Mouse (Mus musculus): ENCODE results near the gene Inpp1. TPM values are rescaled to one million over a fixed set of nuclear protein-coding genes. Genes with fewer than 3 reads are reported as not detected.
A peak's percentile ranks its signal among the peaks of the same experiment; 100 is the strongest.

Inpp1 gene
- polyA plus RNA-seq, 1 experiment from 2014 or later, result 23.2 TPM

DNA sequence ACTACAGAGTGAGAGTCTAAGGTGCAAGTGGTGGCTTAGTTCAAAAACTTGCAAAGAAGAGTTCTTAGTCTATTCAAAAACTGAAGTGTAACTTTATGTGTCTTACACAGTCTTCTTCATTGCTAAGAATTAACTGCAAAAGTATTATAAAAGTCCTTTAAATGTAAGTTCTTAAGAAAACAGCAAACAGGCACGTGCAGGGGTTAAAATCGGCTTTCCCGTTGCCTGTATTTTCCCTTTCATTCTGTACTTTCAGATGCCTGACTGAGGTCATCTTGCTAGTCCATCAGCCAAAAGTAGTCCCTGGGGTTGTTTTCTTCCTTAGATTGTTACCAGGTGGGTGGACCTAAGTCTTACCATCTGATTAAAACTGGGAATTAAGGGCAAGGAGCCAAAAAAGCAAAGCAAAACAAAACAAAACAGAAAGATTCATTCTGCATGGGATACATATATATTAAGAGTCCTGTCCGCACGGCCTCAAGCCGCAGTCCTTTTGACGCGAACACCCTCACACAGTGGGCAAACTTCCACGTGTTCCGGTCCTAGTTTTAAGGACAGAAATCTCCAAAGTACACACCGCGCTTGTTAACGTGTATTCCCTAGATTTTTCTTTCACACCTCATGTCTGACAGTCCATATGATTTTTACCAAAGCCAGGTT lies 1.1 kb downstream of the Inpp1 start:
- Histone ChIP-seq H3K9ac (replicated peaks) (peak overlapping the region; percentile 88; the same call in 1 of the 2 replicates), H3K27ac (no peak overlapping the region), H3K36me3 (no peaks in the 10 kb centered on the region), H3K4me2 (replicated peaks) (peak overlapping the region; percentile 73), H3K27me3 (no peaks in the 10 kb centered on the region), H3K4me1 (replicated peaks) (peaks cover 22% of the 10 kb centered on the region), H3K9me3 (no peaks in the 10 kb centered on the region), H3K4me3 (replicated peaks) (peak overlapping the region; percentile 67)
- 66% methylated on average over 13 of the region's 13 CpGs for WGBS
- ATAC-seq, result peak; percentile 44

DNA sequence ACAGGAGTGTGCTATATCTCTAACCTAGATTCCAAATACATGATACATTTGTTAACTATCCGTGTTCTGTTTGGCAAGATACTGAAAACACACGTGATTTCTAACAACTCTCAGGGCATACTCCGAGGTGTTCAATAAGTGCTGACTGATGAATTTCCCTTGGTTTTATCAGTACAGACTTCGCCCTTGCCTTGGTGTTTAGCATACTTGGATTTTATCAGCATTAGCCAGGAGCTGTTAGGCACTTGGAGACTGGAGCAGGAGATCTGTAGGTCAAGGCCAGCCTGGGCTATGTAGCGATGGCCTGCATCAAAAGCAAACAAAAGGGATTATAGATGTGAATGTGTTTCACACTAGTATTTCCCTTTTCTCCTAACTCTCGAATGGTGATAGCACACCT lies 9.0 kb downstream of the Inpp1 start:
- Histone ChIP-seq H3K4me2 (replicated peaks) (no peak overlapping the region), H3K27ac (no peak overlapping the region), H3K9ac (replicated peaks) (no peak overlapping the region), H3K4me3 (replicated peaks) (no peak overlapping the region), H3K4me1 (replicated peaks) (no peaks in the 10 kb centered on the region), H3K36me3 (peaks cover 4% of the 10 kb centered on the region; the same call in 1 of the 2 replicates), H3K9me3 (no peaks in the 10 kb centered on the region), H3K27me3 (no peaks in the 10 kb centered on the region)
- no peak for ATAC-seq
- 93% methylated on average over 6 of the region's 6 CpGs for WGBS

DNA sequence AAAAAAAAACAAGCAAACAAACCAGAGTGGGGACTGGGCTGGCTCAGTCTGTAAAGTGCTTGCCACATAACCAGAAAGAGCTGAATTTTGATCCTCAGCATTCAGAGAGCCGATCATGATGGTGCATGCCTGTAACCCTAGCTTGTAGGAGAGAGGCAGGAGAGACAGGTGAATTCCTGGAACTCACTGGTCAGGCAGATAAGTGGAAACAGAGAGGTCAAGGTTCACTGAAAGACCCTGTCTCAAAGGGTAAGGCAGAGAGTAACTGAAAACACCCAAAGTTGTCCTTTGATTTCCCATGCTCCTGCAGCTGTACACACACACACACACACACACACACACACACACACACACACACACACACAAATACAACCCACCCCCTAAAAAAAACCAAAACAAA lies 12.4 kb downstream of the Inpp1 start:
- Histone ChIP-seq H3K36me3 (no peaks in the 10 kb centered on the region; the same call in 1 of the 2 replicates), H3K27ac (no peak overlapping the region), H3K27me3 (no peaks in the 10 kb centered on the region), H3K4me1 (replicated peaks) (no peaks in the 10 kb centered on the region), H3K4me2 (replicated peaks) (no peak overlapping the region), H3K9me3 (no peaks in the 10 kb centered on the region), H3K9ac (replicated peaks) (no peak overlapping the region), H3K4me3 (replicated peaks) (no peak overlapping the region)
- WGBS, result 78% methylated on average over 1 of the region's 1 CpGs
- no peak for ATAC-seq

DNA sequence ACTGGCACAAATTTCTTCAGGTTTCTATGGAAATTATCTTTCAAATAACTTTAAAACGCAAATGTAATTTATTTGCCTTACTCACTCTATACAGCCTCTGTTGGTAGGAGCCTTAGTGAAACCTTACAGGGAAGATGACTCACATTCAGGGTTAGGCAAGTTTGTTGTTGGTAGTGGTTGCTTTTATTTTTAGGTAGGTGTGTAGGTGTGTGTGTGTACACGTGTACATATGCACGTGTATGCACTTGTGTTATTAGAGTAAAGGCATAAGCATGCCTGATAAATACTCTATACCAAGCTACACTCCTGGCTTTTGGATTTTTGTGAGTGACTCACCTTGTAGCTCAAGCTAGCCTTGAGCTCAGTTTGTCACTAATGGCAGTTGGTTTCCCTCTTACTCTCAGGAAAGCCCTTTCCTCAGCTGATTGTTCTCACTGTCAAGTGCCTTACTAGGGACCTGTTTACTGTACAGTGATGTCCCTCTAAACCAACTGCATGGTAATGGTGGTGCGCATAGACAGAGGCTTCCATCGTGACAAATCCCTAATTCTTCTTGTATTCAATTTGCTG lies 15.0 kb downstream of the Inpp1 start:
- WGBS, result 94% methylated on average over 5 of the region's 5 CpGs
- no peaks in the 10 kb centered on the region for H3K9me3 ChIP-seq
- H3K4me2 ChIP-seq (replicated peaks), result no peak overlapping the region
- H3K36me3 ChIP-seq, result no peaks in the 10 kb centered on the region
- no peak overlapping the region for H3K4me3 ChIP-seq (replicated peaks)
- no peak overlapping the region for H3K27ac ChIP-seq
- ATAC-seq, result no peak
- no peaks in the 10 kb centered on the region; the same call in 1 of the 2 replicates for H3K4me1 ChIP-seq (replicated peaks)
- H3K27me3 ChIP-seq, result no peaks in the 10 kb centered on the region
- H3K9ac ChIP-seq (replicated peaks), result no peak overlapping the region

DNA sequence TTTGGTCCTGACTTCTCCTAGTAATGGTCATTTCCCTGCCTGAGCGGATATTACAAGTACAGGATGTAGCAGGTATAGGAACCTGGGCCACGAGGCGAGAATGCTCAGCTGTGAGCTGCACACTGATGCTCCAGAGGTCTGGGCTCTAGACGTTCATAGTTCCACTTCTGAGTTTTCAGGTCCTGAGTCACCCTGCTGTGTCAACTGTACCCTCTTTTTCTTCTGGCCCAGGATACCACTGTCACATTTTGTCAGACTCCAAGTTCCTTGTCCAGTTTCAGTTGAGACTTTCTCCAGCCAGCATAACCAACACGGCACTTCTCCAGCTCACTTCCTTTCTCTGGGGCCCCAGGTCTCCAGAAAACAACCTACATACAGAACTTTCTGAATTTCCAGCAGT lies 15.8 kb downstream of the Inpp1 start:
- Histone ChIP-seq H3K27ac (no peak overlapping the region), H3K4me3 (replicated peaks) (no peak overlapping the region), H3K4me2 (replicated peaks) (no peak overlapping the region), H3K27me3 (no peaks in the 10 kb centered on the region), H3K9ac (replicated peaks) (no peak overlapping the region), H3K4me1 (replicated peaks) (no peaks in the 10 kb centered on the region; the same call in 1 of the 2 replicates), H3K9me3 (no peaks in the 10 kb centered on the region), H3K36me3 (no peaks in the 10 kb centered on the region)
- WGBS, result 95% methylated on average over 5 of the region's 5 CpGs
- no peak for ATAC-seq

DNA sequence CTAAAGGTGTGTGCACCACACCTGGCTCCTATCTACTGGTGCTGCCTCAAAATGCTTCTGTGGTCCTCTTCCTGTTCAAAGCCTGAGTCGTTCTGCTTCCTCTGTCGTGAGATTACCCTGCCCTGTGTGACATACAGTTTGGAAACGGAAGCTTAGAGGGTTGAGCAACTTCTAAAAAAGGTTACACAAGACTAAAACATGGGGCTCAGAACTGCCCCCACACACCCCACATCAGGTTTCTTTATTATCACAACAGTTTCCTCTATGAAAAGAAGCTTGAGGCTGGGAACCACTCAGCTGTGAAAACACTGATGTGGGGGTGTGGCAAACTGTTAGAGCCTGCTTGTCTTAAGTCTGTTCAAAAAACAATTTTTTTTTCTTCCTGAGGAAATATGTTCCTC lies 17.1 kb downstream of the Inpp1 start:
- 81% methylated on average over 3 of the region's 3 CpGs for WGBS
- Histone ChIP-seq H3K4me1 (replicated peaks) (no peaks in the 10 kb centered on the region; the same call in 1 of the 2 replicates), H3K27me3 (no peaks in the 10 kb centered on the region), H3K36me3 (no peaks in the 10 kb centered on the region), H3K4me2 (replicated peaks) (no peak overlapping the region), H3K9ac (replicated peaks) (no peak overlapping the region), H3K4me3 (replicated peaks) (no peak overlapping the region), H3K9me3 (no peaks in the 10 kb centered on the region), H3K27ac (no peak overlapping the region)
- no peak for ATAC-seq

DNA sequence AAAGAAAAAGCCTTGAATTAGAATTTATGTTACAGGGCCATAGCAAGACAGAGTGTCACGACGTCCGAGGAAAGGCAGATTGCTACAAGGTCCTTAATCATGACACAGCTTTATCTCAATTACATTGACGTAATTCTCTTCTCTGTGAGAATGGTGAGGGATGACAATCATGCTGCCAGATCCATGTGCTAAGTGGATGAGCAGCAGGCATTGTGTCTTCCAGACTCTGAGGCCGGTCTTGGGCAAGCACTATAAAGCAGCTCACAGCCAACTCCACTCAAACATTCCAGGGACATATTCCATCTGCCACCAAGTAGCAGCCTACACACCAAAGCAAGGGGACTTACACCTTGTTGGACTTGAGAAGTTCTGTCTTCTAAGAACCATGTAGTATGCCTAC lies 17.7 kb downstream of the Inpp1 start:
- Histone ChIP-seq H3K4me2 (replicated peaks) (no peak overlapping the region), H3K27me3 (no peaks in the 10 kb centered on the region), H3K4me1 (replicated peaks) (no peaks in the 10 kb centered on the region; the same call in 1 of the 2 replicates), H3K36me3 (0 out of 2 replicates have a peak, but pooled peaks cover under 1% of the 10 kb centered on the region), H3K9ac (replicated peaks) (no peak overlapping the region; the same call in 1 of the 2 replicates), H3K27ac (no peak overlapping the region), H3K4me3 (replicated peaks) (no peak overlapping the region), H3K9me3 (no peaks in the 10 kb centered on the region)
- no peak for ATAC-seq
- WGBS, result 75% methylated on average over 5 of the region's 5 CpGs

DNA sequence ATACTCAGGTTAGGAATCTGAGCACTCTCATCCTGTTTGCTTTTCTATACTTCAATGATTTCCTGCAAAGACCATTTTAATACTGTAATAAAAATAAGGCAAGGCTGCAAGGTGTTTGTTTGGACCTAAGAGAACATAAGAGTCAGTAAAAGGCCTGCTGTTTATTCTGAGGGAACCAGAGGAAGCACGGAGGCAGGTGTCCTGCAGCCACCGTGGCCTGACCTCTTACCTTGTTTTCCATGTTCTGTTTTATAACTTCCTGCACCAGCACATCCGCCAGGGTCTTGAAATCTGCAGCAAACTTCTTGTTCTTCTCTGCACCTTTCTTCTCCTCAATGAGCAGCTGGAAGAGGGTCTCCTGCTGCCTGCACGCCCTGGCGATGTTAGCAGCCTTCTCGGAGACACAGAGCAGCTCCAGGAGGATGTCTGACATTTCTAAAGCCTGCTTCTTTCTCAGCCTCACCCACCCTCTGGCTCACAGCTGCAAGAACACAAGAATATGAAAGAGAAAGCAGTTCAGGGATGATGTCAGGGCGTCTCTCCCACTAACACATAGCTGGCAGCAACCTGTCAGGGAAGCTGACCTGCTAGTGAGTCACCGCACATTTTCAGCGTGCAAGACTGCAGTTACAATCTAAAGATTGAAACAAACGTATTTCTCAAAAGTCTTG lies 18.3 kb downstream of the Inpp1 start:
- Histone ChIP-seq H3K27ac (peak overlapping the region; percentile 46; the same call in 1 of the 2 replicates), H3K4me2 (replicated peaks) (no peak overlapping the region), H3K27me3 (no peaks in the 10 kb centered on the region), H3K9me3 (no peaks in the 10 kb centered on the region), H3K4me3 (replicated peaks) (no peak overlapping the region), H3K36me3 (peaks cover 6% of the 10 kb centered on the region), H3K9ac (replicated peaks) (no peak overlapping the region; the same call in 1 of the 2 replicates), H3K4me1 (replicated peaks) (no peaks in the 10 kb centered on the region; the same call in 1 of the 2 replicates)
- no peak for ATAC-seq
- 79% methylated on average over 10 of the region's 10 CpGs for WGBS

DNA sequence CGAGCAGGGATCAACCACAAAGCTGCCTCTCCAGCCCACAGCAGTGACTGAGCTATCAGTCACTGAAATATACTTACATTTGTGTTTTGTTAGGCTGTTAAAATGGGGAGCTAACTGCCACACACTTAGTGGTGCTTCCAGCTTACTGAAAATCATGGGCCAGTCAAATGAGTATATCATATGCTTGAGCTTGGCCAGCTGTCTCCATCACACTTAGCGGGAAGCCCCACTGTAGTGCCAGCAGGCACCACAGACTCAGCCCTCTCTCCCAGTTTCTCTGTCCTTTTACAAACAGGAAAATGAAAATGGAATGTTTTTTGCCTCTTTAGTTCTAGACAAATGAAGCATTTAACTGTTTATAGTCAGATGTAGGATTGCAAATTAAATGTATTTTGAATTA lies 21.6 kb downstream of the Inpp1 start:
- Histone ChIP-seq H3K27me3 (no peaks in the 10 kb centered on the region), H3K4me2 (replicated peaks) (no peak overlapping the region), H3K36me3 (peaks cover 25% of the 10 kb centered on the region), H3K9me3 (no peaks in the 10 kb centered on the region), H3K9ac (replicated peaks) (no peak overlapping the region), H3K4me3 (replicated peaks) (no peak overlapping the region), H3K27ac (no peak overlapping the region), H3K4me1 (replicated peaks) (no peaks in the 10 kb centered on the region; the same call in 1 of the 2 replicates)
- WGBS, result 90% methylated on average over 2 of the region's 2 CpGs
- no peak for ATAC-seq

DNA sequence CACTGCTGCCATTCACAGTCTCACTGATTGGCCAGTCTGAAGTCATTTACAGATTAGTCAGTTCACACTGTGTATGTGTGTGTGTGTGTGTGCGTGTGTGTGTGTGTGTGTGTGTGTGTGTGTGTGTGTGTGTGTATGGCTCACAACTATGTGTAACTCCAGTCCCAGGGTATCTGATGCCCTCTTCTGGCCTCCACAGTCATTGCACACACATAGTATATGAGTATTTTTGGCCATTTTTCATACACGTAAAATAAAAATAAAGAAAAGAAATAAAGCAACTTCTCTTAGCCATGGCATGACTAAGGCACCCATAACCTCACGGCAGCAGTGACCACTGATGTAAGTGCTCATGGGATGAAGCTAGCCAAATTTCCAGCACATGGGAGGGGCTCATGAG lies 23.8 kb downstream of the Inpp1 start:
- WGBS, result 85% methylated on average over 3 of the region's 3 CpGs
- Histone ChIP-seq H3K4me2 (replicated peaks) (no peak overlapping the region), H3K4me1 (replicated peaks) (no peaks in the 10 kb centered on the region), H3K4me3 (replicated peaks) (no peak overlapping the region), H3K27ac (no peak overlapping the region), H3K9me3 (no peaks in the 10 kb centered on the region), H3K36me3 (peaks cover 46% of the 10 kb centered on the region), H3K9ac (replicated peaks) (no peak overlapping the region), H3K27me3 (no peaks in the 10 kb centered on the region)
- ATAC-seq, result no peak

DNA sequence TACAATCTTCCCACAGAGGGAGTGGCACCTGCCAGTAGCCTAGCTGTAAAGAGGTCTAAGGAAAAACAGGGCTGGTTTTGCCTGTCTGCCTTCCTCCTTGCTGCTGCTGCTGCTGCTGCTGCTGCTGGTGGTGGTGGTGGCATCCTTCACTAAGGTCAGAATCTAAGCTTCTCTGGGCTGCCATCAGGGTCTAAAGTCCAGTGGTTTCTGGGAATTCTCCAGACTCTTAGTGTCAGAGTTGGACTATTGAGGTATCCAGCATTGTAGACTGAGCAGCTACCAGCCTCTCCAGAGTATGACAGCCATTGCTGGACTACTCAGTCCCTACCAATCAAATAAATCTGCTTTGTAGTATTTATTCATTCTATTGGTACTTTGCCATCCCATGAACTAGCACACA lies 24.8 kb downstream of the Inpp1 start:
- no peak overlapping the region for H3K4me3 ChIP-seq (replicated peaks)
- no peaks in the 10 kb centered on the region for H3K27me3 ChIP-seq
- H3K36me3 ChIP-seq, result peaks cover 48% of the 10 kb centered on the region
- no peak overlapping the region for H3K4me2 ChIP-seq (replicated peaks)
- H3K9me3 ChIP-seq, result no peaks in the 10 kb centered on the region
- no peak for ATAC-seq
- no peak overlapping the region for H3K27ac ChIP-seq
- H3K9ac ChIP-seq (replicated peaks), result no peak overlapping the region
- no peaks in the 10 kb centered on the region for H3K4me1 ChIP-seq (replicated peaks)

DNA sequence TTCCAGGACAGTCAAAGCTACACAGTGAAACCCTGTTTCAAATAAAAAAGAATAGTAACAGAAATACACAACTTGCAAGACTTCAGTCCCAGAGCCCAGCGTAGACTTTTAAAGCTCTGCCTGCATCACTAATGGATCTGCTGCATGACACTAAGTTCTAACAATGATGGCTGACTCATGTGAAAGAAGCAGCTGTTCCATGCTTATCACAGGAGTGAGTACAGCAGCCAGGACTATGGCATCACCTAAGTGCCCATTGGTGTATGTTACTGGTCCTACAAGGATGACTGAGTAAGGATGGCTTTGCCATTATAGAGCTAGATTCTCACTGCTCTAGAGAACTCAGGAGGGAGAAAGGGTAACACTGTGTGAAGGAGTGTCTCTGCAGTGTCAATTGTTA lies 30.2 kb downstream of the Inpp1 start:
- Histone ChIP-seq H3K27me3 (no peaks in the 10 kb centered on the region), H3K27ac (no peak overlapping the region), H3K9me3 (no peaks in the 10 kb centered on the region), H3K9ac (replicated peaks) (no peak overlapping the region), H3K4me1 (replicated peaks) (no peaks in the 10 kb centered on the region), H3K4me3 (replicated peaks) (no peak overlapping the region), H3K4me2 (replicated peaks) (no peak overlapping the region), H3K36me3 (peaks cover 32% of the 10 kb centered on the region)
- 95% methylated on average over 1 of the region's 1 CpGs for WGBS
- no peak for ATAC-seq

All from midbrain, embryonic 13.5 days (tissue).